Mouse (Mus musculus): ENCODE results near the gene Ppp1r1b. TPM values are rescaled to one million over a fixed set of nuclear protein-coding genes. Genes with fewer than 3 reads are reported as not detected.

Gene Ppp1r1b
- total and polyA plus RNA-seq, 3 experiments: 0.08 TPM; not detected in 2

- H3K27me3 ChIP-seq (replicated peaks): peaks cover 85% of the 10 kb centered on the region
- dilution Hi-C loops (cut with MboI; ENCODE audit: extremely low pct_ligation_motif_present, extremely low pct_unique_long_range_greater_than_20kb, low sequenced_read_pairs): no loop called here
Measured at GRCm38 (mm10) chr11:98332841-98333240, 15.4 kb upstream of the Ppp1r1b start.

GRCm38 (mm10) chr11:98333263-98333696, 14.9 kb upstream of the Ppp1r1b start:
- peaks cover 88% of the 10 kb centered on the region for H3K27me3 ChIP-seq (replicated peaks)

More at GRCm38 (mm10) chr11:98332841-98333240, 15.4 kb upstream of the Ppp1r1b start:
- H3K36me3 ChIP-seq (replicated peaks in 1 of 2; ENCODE audit: control insufficient read depth in 1 of 2, insufficient read depth in 1 of 2, low read length in 1 of 2): no peaks in the 10 kb centered on the region
- no peak overlapping the region for H3K4me2 ChIP-seq (ENCODE audit: insufficient read depth, low read depth, poor library complexity, severe bottlenecking)
- in situ Hi-C loops (cut with MboI; ENCODE audit: low pct_ligation_motif_present, low pct_unique_long_range_greater_than_20kb, low sequenced_read_pairs): loop anchor here (25.0 kb wide), 1 partner anchor 304 kb away; the partner anchor contains the start of genes Gm12355, Gsdma2 and Gsdma3
- TF ChIP-seq POLR2AphosphoS2 (IDR thresholded peaks at IDR 0.05; ENCODE audit: low read depth, low read length): no peak
- no peak for TF ChIP-seq MAFK (IDR thresholded peaks at IDR 0.05; ENCODE audit: insufficient replicate concordance, low read length)
- TF ChIP-seq EP300 (IDR thresholded peaks at IDR 0.05; ENCODE audit: low read length): no peak
- no peak for DNase-seq (ENCODE audit: extremely low read depth)
- H3K79me2 ChIP-seq (replicated peaks; ENCODE audit: control insufficient read depth, extremely low read depth, insufficient read depth, poor library complexity, severe bottlenecking): no peaks in the 10 kb centered on the region
- H3K4me3 ChIP-seq (replicated peaks in 1 of 3; ENCODE audit: low read depth in 2 of 3, low read length in 2 of 3, poor library complexity in 1 of 3): no peak overlapping the region
- no peak overlapping the region for H3K9ac ChIP-seq (ENCODE audit: insufficient read depth, low read depth)
- no peak overlapping the region for H3K27ac ChIP-seq (ENCODE audit: insufficient read depth, low read depth)
- H3K9me3 ChIP-seq (replicated peaks; ENCODE audit: low read length): peaks cover 17% of the 10 kb centered on the region
- H3K4me1 ChIP-seq (ENCODE audit: control insufficient read depth in 1 of 2, insufficient read depth in 2 of 2): peaks cover 11 to 17% of the 10 kb centered on the region in 2 experiments; a peak in 3 of 4 replicates

GRCm38 (mm10) chr11:98333981-98334741, 14.0 kb upstream of the Ppp1r1b start:
- in situ Hi-C loops (cut with MboI; ENCODE audit: low pct_ligation_motif_present, low pct_unique_long_range_greater_than_20kb, low sequenced_read_pairs) (loop anchor here (25.0 kb wide), 1 partner anchor 303 kb away; the partner anchor contains the start of genes Gm12355, Gsdma2 and Gsdma3), dilution Hi-C loops (cut with MboI; ENCODE audit: extremely low pct_ligation_motif_present, extremely low pct_unique_long_range_greater_than_20kb, low sequenced_read_pairs) (no loop called here)
- peaks cover 4% of the 10 kb centered on the region for H3K9me3 ChIP-seq (replicated peaks; ENCODE audit: low read length)
- H3K9ac ChIP-seq (ENCODE audit: insufficient read depth, low read depth): no peak overlapping the region
- H3K4me1 ChIP-seq (ENCODE audit: control insufficient read depth in 1 of 2, insufficient read depth in 2 of 2): peaks cover 14 to 21% of the 10 kb centered on the region in 2 experiments
- peak overlapping the region; percentile 39 for H3K4me2 ChIP-seq (ENCODE audit: insufficient read depth, low read depth, poor library complexity, severe bottlenecking)
- TF ChIP-seq JUND (conservative IDR thresholded peaks at IDR 0.05; ENCODE audit: low read depth, low read length) (no peak), BHLHE40 (IDR thresholded peaks at IDR 0.05; ENCODE audit: low read depth, low read length) (0 out of 2 replicates have a peak, but pooled peaks have one; percentile 16), NRF1 (IDR thresholded peaks at IDR 0.05; ENCODE audit: low read depth, low read length) (0 out of 2 replicates have a peak, but pooled peaks have one; percentile 30)
- no peaks in the 10 kb centered on the region for H3K36me3 ChIP-seq (replicated peaks in 1 of 2; ENCODE audit: control insufficient read depth in 1 of 2, insufficient read depth in 1 of 2, low read length in 1 of 2)
- peaks cover 92% of the 10 kb centered on the region for H3K27me3 ChIP-seq (replicated peaks)
- H3K79me2 ChIP-seq (replicated peaks; ENCODE audit: control insufficient read depth, extremely low read depth, insufficient read depth, poor library complexity, severe bottlenecking): no peaks in the 10 kb centered on the region
- H3K4me3 ChIP-seq (replicated peaks in 1 of 3; ENCODE audit: low read depth in 2 of 3, low read length in 2 of 3, poor library complexity in 1 of 3): peak overlapping the region in 1 of 3 experiments; percentile 28
- no peak overlapping the region for H3K27ac ChIP-seq (ENCODE audit: insufficient read depth, low read depth)
- no peak for DNase-seq (ENCODE audit: extremely low read depth)

More at GRCm38 (mm10) chr11:98333263-98333696, 14.9 kb upstream of the Ppp1r1b start:
- H3K27ac ChIP-seq (ENCODE audit: insufficient read depth, low read depth): no peak overlapping the region
- no peak overlapping the region for H3K4me3 ChIP-seq (replicated peaks in 1 of 3; ENCODE audit: low read depth in 2 of 3, low read length in 2 of 3, poor library complexity in 1 of 3)
- no peak for DNase-seq (ENCODE audit: extremely low read depth)
- TF ChIP-seq KAT2A (IDR thresholded peaks at IDR 0.05; ENCODE audit: insufficient replicate concordance, low read length): no peak
- TF ChIP-seq ELF1 (IDR thresholded peaks at IDR 0.05; ENCODE audit: low read depth, low read length): no peak
- TF ChIP-seq POLR2A (IDR thresholded peaks at IDR 0.05; ENCODE audit: low read depth, low read length): no peak
- no peak for TF ChIP-seq MXI1 (IDR thresholded peaks at IDR 0.05; ENCODE audit: low read depth, low read length)
- TF ChIP-seq NRF1 (IDR thresholded peaks at IDR 0.05; ENCODE audit: low read depth, low read length): peak; percentile 43
- TF ChIP-seq JUN (IDR thresholded peaks at IDR 0.05; ENCODE audit: insufficient read depth, low read depth, low read length): no peak
- no peak overlapping the region for H3K4me2 ChIP-seq (ENCODE audit: insufficient read depth, low read depth, poor library complexity, severe bottlenecking)
- peaks cover 11 to 17% of the 10 kb centered on the region in 2 experiments; a peak in 3 of 4 replicates for H3K4me1 ChIP-seq (ENCODE audit: control insufficient read depth in 1 of 2, insufficient read depth in 2 of 2)
- H3K36me3 ChIP-seq (replicated peaks in 1 of 2; ENCODE audit: control insufficient read depth in 1 of 2, insufficient read depth in 1 of 2, low read length in 1 of 2): no peaks in the 10 kb centered on the region
- in situ Hi-C loops (cut with MboI; ENCODE audit: low pct_ligation_motif_present, low pct_unique_long_range_greater_than_20kb, low sequenced_read_pairs) (loop anchor here (25.0 kb wide), 1 partner anchor 304 kb away; the partner anchor contains the start of genes Gm12355, Gsdma2 and Gsdma3), dilution Hi-C loops (cut with MboI; ENCODE audit: extremely low pct_ligation_motif_present, extremely low pct_unique_long_range_greater_than_20kb, low sequenced_read_pairs) (no loop called here)
- no peaks in the 10 kb centered on the region for H3K79me2 ChIP-seq (replicated peaks; ENCODE audit: control insufficient read depth, extremely low read depth, insufficient read depth, poor library complexity, severe bottlenecking)
- no peak overlapping the region for H3K9ac ChIP-seq (ENCODE audit: insufficient read depth, low read depth)
- H3K9me3 ChIP-seq (replicated peaks; ENCODE audit: low read length): peaks cover 12% of the 10 kb centered on the region

All from CH12.LX (cell line).